Mouse (Mus musculus) intestine, embryonic 15.5 days (tissue): Measurements from ENCODE around the gene Fgfr1op. TPM values are rescaled to one million over a fixed set of nuclear protein-coding genes. Genes with fewer than 3 reads are reported as not detected.
"Not testable (repeated sequence)": the region's sequence is repeated elsewhere in the genome, so short reads cannot be mapped to it uniquely, and the experiment has no call there.

Experiments
- ATAC-seq: fragments of 200-750 bp; cut with Nextera tagmentation; 2 replicates; pipeline ENCODE4 v1.8.0; 2017; ENCODE audit warnings: moderate TSS enrichment, moderate library complexity
- H3K27ac ChIP-seq: fragments of 300-500 bp; sonication (generic); 2 replicates; pipeline ENCODE4 v1.5.1; 2015; ENCODE audit warnings: mild to moderate bottlenecking, inconsistent platforms
- H3K27me3 ChIP-seq: fragments of 300-500 bp; sonication (generic); replicated peaks from 2 replicates; pipeline ENCODE4 v1.6.1; 2015; ENCODE audit warnings: inconsistent platforms
- H3K36me3 ChIP-seq: fragments of 300-500 bp; sonication (generic); 2 replicates; pipeline ENCODE4 v1.6.1; 2015; ENCODE audit warnings: inconsistent platforms
- H3K4me1 ChIP-seq: fragments of 300-500 bp; sonication (generic); replicated peaks from 2 replicates; pipeline ENCODE4 v1.6.1; 2015; ENCODE audit warnings: inconsistent platforms
- H3K4me2 ChIP-seq: fragments of 300-500 bp; sonication (generic); replicated peaks from 2 replicates; pipeline ENCODE4 v1.6.1; 2015; ENCODE audit warnings: mild to moderate bottlenecking, inconsistent platforms
- H3K4me3 ChIP-seq: fragments of 300-500 bp; sonication (generic); replicated peaks from 2 replicates; pipeline ENCODE4 v1.5.1; 2015; ENCODE audit warnings: inconsistent platforms
- H3K9ac ChIP-seq: fragments of 300-500 bp; sonication (generic); 2 replicates; pipeline ENCODE4 v1.6.1; 2015; ENCODE audit warnings: inconsistent platforms
- H3K9me3 ChIP-seq: fragments of 300-500 bp; sonication (generic); 2 replicates; pipeline ENCODE4 v1.6.1; 2016; ENCODE audit warnings: inconsistent platforms
- WGBS: fragments of 180-500 bp; shearing (Covaris S2); methylation state at CpG from one replicate; pipeline ENCODE4 v1.1.7; 2015; 5-methylcytosine and 5-hydroxymethylcytosine counted together
- polyA plus RNA-seq: library from polyadenylated mRNA; unstranded; fragments of >200 nt; fragmentation: Nextera tagmentation; extraction: Ambion mirVana; gene quantifications from 2 replicates; pipeline ENCODE4 v1.2.1, GENCODE M21; 2015

Fgfr1op gene
- polyA plus RNA-seq, 1 experiment from 2014 or later, result 31.5 TPM

DNA sequence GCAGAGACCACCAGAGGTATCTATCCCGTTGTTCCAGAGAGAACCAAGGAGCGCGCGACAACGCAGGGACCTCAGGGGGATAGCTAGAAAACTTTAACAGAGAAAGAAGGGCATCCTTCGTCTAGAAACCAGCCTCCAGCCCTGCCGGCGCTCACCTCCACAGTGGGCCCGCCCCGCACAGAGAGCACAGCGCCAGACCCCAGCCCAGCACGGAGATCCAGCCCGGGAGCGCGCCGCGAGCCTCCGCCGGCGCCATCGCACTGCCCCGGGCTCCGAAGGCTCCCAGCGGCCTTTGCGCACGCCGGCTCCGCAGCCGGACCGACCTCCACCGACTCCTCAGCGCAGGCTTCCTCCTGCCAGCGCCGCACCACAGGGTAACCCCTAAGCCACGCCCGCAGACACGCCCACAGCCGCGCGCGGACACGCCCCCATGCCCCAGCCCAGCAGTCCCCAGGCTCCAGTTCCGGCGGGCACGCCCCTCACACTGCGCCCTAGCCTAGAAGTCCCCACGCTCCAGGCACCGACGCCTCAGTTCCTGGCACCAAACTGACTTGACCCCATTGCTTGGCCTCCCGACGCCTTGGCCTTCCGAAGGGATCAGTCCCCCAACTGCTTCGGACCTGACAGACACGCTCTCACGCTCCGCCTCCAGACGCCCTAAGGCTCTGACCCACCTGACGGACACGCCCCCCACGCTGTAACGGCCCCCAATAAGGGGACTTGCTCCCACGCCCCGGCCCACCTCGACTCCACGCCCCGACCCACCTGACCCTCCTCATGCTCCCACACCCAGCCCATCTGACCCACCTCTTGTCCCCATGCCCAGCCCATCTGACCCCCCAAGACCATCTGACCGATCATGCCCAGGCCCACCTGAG, 17.6 kb upstream of the Fgfr1op start, which contains the start of the genes Gm49673 and Rnaset2a:
Gm49673 (minus strand) TSS at position 350 of the 878 bp plus-strand sequence.
Rnaset2a (minus strand) TSS at position 659 of the 878 bp plus-strand sequence.
- peak within 1 kb of the TSS; percentile 60 for H3K4me2 ChIP-seq
- H3K9ac ChIP-seq, result peak within 1 kb of the TSS; percentile 54
- H3K9me3 ChIP-seq, H3K4me1 ChIP-seq, H3K27me3 ChIP-seq, H3K27ac ChIP-seq, H3K36me3 ChIP-seq: not testable (repeated sequence)
- WGBS, result 1% methylated on average over 54 of the region's 67 CpGs
- ATAC-seq, result peak; percentile 99
- H3K4me3 ChIP-seq, result peak within 1 kb of the TSS; percentile 54

DNA sequence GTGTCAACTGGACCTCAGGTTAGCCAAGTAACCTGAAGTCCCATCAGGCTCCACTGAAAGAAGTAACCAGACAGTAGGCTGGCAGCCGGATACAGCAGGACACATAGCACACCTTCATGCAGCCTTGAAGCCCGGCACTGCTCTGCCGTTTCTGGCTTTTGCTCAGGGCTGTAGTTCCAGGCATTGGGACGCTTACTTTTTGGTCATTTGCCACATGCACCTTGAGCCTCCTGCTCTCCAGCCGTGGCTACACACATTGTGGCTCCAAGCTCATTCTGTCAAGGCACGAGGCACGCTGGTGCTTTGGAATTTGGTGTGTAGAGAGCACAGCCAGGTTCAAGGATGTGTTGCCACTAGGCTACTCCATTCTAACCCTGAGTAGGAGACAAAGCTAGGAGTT, 10.3 kb upstream of the Fgfr1op start:
- not testable (repeated sequence) for H3K36me3 ChIP-seq, H3K4me3 ChIP-seq
- 81% methylated on average over 7 of the region's 7 CpGs for WGBS

DNA sequence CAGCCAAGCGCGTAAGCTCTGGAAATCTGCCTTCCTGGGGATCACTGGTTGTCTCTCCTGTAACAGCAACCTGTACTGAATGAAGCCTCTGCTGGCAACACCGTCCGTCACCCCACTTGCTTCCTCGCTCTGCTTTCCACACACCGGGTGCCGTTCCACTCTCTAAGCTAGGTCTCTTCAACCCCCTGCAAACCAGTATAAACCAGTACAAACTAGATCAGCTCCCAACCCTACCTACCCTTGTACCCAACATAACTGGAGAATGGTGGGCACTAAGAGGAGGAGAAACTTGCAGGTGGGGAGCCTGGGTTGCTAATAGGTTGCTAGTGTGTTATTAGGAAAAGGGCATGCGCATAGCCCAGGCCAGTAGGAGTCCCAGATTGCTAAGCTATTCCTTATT, 9.3 kb upstream of the Fgfr1op start:
- not testable (repeated sequence) for H3K9me3 ChIP-seq, ATAC-seq, H3K9ac ChIP-seq, H3K36me3 ChIP-seq, H3K27me3 ChIP-seq, H3K4me3 ChIP-seq, H3K4me1 ChIP-seq, H3K27ac ChIP-seq, H3K4me2 ChIP-seq
- 83% methylated on average over 1 of the region's 8 CpGs for WGBS

More for the DNA sequence above, 10.3 kb upstream of the Fgfr1op start:
- not testable (repeated sequence) for H3K9me3 ChIP-seq, H3K4me1 ChIP-seq, H3K4me2 ChIP-seq, H3K27ac ChIP-seq, H3K9ac ChIP-seq, H3K27me3 ChIP-seq, ATAC-seq

DNA sequence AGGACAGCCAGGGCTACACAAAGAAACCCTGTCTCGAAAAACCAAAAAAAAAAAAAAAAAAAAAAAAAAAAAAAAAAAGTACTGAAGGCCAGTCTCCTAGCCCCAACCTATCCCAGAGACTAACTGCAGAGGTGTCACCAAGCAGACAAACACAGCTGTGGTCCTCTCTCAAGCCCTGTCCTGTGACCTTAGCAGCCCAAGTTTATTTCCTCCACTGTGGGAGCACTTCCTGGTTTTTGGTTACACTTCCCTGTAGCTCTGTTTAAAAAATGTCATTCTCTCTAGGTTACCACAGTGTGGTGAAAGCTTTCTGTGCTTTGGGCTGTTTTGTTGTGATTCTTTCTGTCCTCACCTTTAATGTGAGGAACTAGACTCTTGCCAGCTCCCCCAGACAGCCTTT, 6.7 kb upstream of the Fgfr1op start:
- not testable (repeated sequence) for H3K4me2 ChIP-seq, H3K9ac ChIP-seq, H3K27me3 ChIP-seq, H3K9me3 ChIP-seq, H3K4me3 ChIP-seq, H3K27ac ChIP-seq, H3K36me3 ChIP-seq, H3K4me1 ChIP-seq
- ATAC-seq, result 0 out of 2 replicates have a peak, but pooled peaks have one; percentile 23
- WGBS, result no CpG with 5 or more reads among the region's 1 CpGs

DNA sequence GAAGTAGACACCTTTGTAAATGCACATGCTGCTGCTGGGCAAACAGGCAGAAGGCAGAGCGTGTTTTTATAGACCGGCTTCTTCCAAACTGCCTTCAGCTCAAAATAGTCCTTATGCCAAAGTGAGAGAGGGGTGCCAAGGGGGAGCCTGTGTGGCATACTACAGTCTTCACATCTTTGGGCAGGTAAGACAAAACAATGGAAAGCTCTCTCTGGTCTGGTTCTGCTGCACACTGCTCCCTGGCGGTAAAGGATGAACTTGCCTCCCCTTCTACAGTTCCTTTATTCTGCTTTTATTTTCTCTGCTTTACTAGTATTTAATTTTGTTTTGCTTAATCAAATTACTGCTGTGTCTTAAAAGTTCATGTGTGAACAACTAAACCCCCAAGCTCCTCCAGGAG, 4.3 kb upstream of the Fgfr1op start:
- H3K9ac ChIP-seq, H3K4me1 ChIP-seq, ATAC-seq, H3K4me3 ChIP-seq, H3K9me3 ChIP-seq, H3K27ac ChIP-seq, H3K27me3 ChIP-seq, H3K36me3 ChIP-seq, H3K4me2 ChIP-seq: not testable (repeated sequence)
- 35% methylated on average over 3 of the region's 3 CpGs for WGBS

DNA sequence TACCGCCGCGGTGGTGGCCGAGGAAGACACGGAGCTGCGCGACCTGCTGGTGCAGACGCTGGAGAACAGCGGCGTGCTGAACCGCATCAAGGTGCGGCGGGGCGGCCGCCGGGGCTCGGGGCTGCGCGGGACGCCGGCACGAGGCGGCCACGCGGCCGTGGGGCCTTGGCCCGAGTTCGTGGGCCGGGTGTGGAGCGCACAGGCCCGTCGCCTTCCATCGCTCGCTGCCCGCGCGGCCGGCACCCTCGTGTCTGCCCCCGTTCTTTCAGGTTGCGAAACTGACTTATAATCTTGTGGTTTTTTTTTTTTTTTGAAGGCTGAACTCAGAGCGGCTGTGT, 276 bp downstream of the Fgfr1op start:
- WGBS, result 0% methylated on average over 37 of the region's 42 CpGs
- H3K36me3 ChIP-seq, ATAC-seq, H3K27me3 ChIP-seq, H3K9me3 ChIP-seq, H3K4me1 ChIP-seq, H3K27ac ChIP-seq: not testable (repeated sequence)
- peak overlapping the region; percentile 52 for H3K4me3 ChIP-seq
- H3K4me2 ChIP-seq, result peak overlapping the region; percentile 41; the same call in 1 of the 2 replicates
- peak overlapping the region; percentile 48; the same call in 1 of the 2 replicates for H3K9ac ChIP-seq

DNA sequence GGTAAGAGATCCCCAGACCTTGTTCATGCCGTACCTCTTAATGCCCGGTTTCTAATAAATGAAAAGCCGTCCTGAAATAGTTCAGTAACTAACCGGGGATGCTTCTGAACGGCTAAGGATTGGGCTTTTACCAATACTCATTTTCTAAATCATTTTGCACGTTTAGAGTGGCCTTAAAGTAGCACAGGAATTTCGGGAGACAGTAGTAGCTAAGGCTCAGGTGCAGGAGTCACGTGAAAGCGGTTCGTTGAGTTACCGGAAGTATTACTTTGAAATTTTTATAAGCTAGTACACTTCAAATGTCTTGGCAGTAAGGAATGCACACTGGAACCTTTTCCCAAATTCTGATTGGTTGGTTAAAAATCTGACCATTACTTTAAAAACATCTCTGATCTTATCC, 676 bp downstream of the Fgfr1op start:
- Histone ChIP-seq H3K4me2 (peak overlapping the region; percentile 41; the same call in 1 of the 2 replicates), H3K4me3 (peak overlapping the region; percentile 52)
- H3K27ac ChIP-seq, H3K4me1 ChIP-seq, ATAC-seq, H3K36me3 ChIP-seq, H3K9me3 ChIP-seq, H3K27me3 ChIP-seq, H3K9ac ChIP-seq: not testable (repeated sequence)
- WGBS, result under 1% methylated on average over 11 of the region's 11 CpGs

DNA sequence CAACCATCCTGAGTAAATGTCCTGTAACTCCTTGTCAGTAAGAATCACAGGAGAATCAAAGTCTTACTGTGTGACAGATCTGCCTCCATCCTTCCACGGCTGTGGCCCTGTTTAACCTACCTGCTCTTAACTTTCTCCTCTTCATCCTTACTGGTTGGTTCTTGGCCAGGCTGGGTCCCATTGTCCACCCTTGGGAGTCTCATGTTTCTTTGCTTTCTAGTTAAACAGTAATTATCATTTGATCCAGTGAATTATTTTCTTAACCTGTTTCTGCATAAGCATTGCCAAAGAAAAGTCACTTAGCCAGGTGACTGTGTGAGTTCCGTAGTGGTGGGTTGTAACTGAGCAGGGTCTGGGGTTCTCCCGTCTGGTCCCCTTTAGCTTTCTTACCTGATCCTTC, 1.2 kb downstream of the Fgfr1op start:
- not testable (repeated sequence) for ATAC-seq, H3K4me1 ChIP-seq
- WGBS, result 30% methylated on average over 2 of the region's 3 CpGs

DNA sequence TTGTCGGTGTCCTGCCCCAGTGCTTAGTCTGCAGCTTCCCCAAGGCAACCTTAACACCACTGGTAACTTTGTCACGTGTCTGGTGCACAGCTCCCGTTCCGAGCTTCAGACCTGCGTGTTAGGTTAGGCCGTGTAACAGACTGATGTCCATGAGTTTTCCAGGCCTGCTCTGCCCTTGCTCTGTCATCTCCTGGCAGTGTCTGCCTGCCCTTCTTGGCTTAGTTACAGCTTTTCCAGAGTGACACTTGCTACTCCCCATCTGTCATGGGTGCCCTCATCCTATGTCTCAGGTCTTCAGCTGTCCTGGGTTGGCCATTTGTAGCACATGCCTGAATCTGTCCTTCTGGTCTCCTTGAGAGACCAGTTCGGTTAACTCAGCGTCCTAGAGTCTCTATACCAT, 2.1 kb downstream of the Fgfr1op start:
- not testable (repeated sequence) for H3K27me3 ChIP-seq, ATAC-seq, H3K36me3 ChIP-seq, H3K9ac ChIP-seq, H3K4me1 ChIP-seq, H3K4me2 ChIP-seq, H3K4me3 ChIP-seq, H3K27ac ChIP-seq, H3K9me3 ChIP-seq
- WGBS, result 95% methylated on average over 7 of the region's 8 CpGs

More for the DNA sequence above, 1.2 kb downstream of the Fgfr1op start:
- not testable (repeated sequence) for H3K9me3 ChIP-seq, H3K9ac ChIP-seq, H3K4me3 ChIP-seq, H3K27me3 ChIP-seq, H3K36me3 ChIP-seq, H3K27ac ChIP-seq
- peak overlapping the region; percentile 41; the same call in 1 of the 2 replicates for H3K4me2 ChIP-seq

DNA sequence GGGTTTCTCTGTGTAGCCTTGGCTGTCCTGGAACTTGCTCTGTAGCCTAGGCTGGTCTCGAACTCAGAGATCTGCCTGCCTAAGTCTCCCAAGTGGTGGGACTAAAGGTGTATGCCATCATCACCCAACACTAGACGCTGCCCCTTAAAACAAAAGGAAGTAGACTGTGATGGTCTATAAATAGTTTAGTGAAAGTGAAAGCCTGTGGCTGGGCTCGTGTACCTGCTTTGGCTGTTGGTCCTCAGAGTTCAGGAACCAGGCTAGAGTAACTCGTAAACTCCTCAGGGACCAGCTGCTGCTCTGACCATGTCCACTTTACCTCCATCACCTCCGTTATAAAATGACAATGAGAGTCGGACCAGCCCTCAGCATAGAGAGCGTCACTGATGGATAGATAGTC, 5.0 kb downstream of the Fgfr1op start:
- Histone ChIP-seq H3K4me2 (no peak overlapping the region), H3K9me3 (no peaks in the 10 kb centered on the region), H3K9ac (no peak overlapping the region), H3K36me3 (peaks cover 15% of the 10 kb centered on the region), H3K27me3 (no peaks in the 10 kb centered on the region), H3K4me3 (no peak overlapping the region), H3K27ac (no peak overlapping the region), H3K4me1 (no peaks in the 10 kb centered on the region)
- no peak for ATAC-seq
- WGBS, result 85% methylated on average over 7 of the region's 7 CpGs

DNA sequence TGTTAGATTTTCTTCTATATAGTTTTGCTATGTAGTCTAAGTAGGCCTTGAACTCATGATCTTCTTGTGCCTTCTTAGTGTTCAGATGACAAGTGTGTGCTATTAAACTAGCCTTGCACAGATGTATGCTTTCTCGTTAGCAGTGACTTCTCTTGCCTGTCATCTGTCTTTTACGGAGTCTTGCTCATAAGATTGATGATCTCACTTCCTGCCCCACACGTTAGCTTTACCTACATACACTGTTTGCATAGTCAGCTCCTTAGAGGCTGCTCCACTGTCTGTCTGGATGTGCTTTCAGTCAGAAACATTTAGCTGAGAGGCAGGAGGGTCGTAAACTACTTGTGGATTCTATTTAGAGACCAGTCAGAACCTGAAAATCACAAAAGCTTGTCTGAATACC, 5.8 kb downstream of the Fgfr1op start:
- Histone ChIP-seq H3K4me3 (no peak overlapping the region), H3K27me3 (no peaks in the 10 kb centered on the region), H3K27ac (no peak overlapping the region), H3K9me3 (no peaks in the 10 kb centered on the region), H3K4me1 (no peaks in the 10 kb centered on the region), H3K36me3 (peaks cover 19% of the 10 kb centered on the region), H3K9ac (no peak overlapping the region), H3K4me2 (no peak overlapping the region)
- no peak for ATAC-seq
- WGBS, result 54% methylated on average over 4 of the region's 4 CpGs

DNA sequence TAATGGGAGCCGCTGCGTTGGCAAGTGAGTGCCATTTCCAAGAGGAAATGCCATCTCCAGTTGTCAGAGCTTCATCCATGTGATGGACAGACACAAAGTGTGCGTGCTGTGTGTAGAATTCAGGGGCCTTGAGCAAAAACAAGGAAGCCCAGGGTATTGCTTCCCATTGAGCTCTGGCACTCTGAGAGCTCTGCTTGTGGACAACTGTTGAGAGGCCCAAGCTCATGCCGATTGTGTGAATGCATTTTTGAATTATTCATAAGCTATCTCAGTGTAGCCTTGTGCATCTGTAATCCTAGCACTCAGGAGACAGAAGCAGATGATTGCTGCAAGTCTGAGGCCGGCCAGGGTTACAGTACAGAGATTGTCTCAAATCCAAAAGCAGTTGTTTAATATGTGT, 11.8 kb downstream of the Fgfr1op start:
- Histone ChIP-seq H3K4me1 (no peaks in the 10 kb centered on the region), H3K4me2 (no peak overlapping the region), H3K27me3 (no peaks in the 10 kb centered on the region), H3K36me3 (peaks cover 24% of the 10 kb centered on the region), H3K4me3 (no peak overlapping the region), H3K9me3 (no peaks in the 10 kb centered on the region), H3K9ac (no peak overlapping the region), H3K27ac (no peak overlapping the region)
- 92% methylated on average over 5 of the region's 5 CpGs for WGBS
- no peak for ATAC-seq

DNA sequence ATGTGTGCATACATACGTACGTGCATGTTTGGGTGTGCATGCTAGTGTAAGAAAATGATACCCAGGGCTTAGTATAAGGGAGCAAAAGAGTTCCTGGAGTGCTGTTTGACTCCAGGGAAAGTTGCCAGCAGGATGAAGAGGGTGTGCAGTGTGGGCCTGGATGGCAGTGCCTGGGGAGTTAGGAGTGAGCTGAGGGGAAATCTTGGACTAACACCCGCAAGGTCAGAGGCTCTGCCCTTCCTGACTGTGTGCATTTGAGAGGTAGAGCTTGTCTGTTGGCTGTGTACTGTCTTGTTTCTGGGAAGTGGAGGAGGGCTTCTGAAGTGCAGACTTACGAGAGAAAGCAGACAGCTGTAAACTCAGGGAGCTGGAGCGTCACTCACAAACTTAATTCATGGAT, 18.5 kb downstream of the Fgfr1op start:
- Histone ChIP-seq H3K9me3 (no peaks in the 10 kb centered on the region), H3K4me3 (no peak overlapping the region), H3K36me3 (peaks cover 35% of the 10 kb centered on the region), H3K4me2 (no peak overlapping the region), H3K9ac (no peak overlapping the region), H3K27ac (no peak overlapping the region), H3K27me3 (no peaks in the 10 kb centered on the region), H3K4me1 (no peaks in the 10 kb centered on the region)
- no peak for ATAC-seq
- WGBS, result 72% methylated on average over 5 of the region's 5 CpGs
